Mouse (Mus musculus) MEL (cell line): ENCODE results near the gene Tmem164. TPM values are rescaled to one million over a fixed set of nuclear protein-coding genes. Genes with fewer than 3 reads are reported as not detected.
A peak's percentile ranks its signal among the peaks of the same experiment; 100 is the strongest.

ENCODE experiments used
- DNase-seq: peaks from one replicate; pipeline ENCODE4 v3.0.0; 2011; ENCODE audit warnings: low read depth, low spot score
- H3K27ac ChIP-seq: 2 replicates; pipeline ENCODE4 v1.5.1; 2012; ENCODE audit warnings: low read depth, mild to moderate bottlenecking, control low read depth, low read length, moderate library complexity; ENCODE audit not compliant: control insufficient read depth
- H3K27me3 ChIP-seq, 2 experiments: fragments of 150-350 bp in 1 of 2; sonication (generic) in 1 of 2; 2 replicates each; pipeline ENCODE4 v1.6.1; 2012; ENCODE audit warnings: low read length in 2 of 2, mild to moderate bottlenecking in 2 of 2, improper control_type of control experiment in 1 of 2, moderate library complexity in 1 of 2; ENCODE audit not compliant: insufficient read depth in 2 of 2, control insufficient read depth in 1 of 2
- H3K36me3 ChIP-seq, 2 experiments: 2 replicates each; pipeline ENCODE4 v1.6.1; 2012 to 2014; ENCODE audit warnings: low read length in 2 of 2, improper control_type of control experiment in 1 of 2, inconsistent platforms in 1 of 2, mild to moderate bottlenecking in 1 of 2; ENCODE audit not compliant: insufficient read depth in 2 of 2, control insufficient read depth in 1 of 2
- H3K4me1 ChIP-seq, 2 experiments: fragments of 150-350 bp in 1 of 2; sonication (generic) in 1 of 2; 2 replicates each; pipeline ENCODE4 v1.6.1; 2012; ENCODE audit warnings: low read length in 2 of 2, improper control_type of control experiment in 1 of 2, mild to moderate bottlenecking in 1 of 2; ENCODE audit not compliant: insufficient read depth in 2 of 2, control insufficient read depth in 1 of 2
- H3K4me3 ChIP-seq, 2 experiments: fragments of 150-350 bp in 1 of 2; sonication (generic) in 1 of 2; 2 replicates each; pipeline ENCODE4 v1.5.1; 2012; ENCODE audit warnings: low read depth in 2 of 2, low read length in 2 of 2, mild to moderate bottlenecking in 2 of 2, moderate library complexity in 2 of 2, control low read depth in 1 of 2, improper control_type of control experiment in 1 of 2; ENCODE audit not compliant: control insufficient read depth in 1 of 2, insufficient read depth in 1 of 2
- H3K79me2 ChIP-seq: 2 replicates; pipeline ENCODE4 v1.6.1; 2012; ENCODE audit warnings: mild to moderate bottlenecking, low read length, moderate library complexity; ENCODE audit not compliant: control insufficient read depth, poor library complexity, insufficient read depth
- H3K9ac ChIP-seq: 2 replicates; pipeline ENCODE4 v1.6.1; 2012; ENCODE audit warnings: low read depth, mild to moderate bottlenecking, control low read depth, low read length, moderate library complexity; ENCODE audit not compliant: control insufficient read depth, poor library complexity, severe bottlenecking
- H3K9me3 ChIP-seq: fragments of 150-350 bp; sonication (generic); replicated peaks from 2 replicates; pipeline ENCODE4 v1.6.1; 2012; ENCODE audit warnings: mild to moderate bottlenecking, low read length, improper control_type of control experiment, moderate library complexity; ENCODE audit not compliant: insufficient read depth
- BHLHE40 ChIP-seq: IDR thresholded peaks from 2 replicates; pipeline ENCODE4 v1.6.1; 2012; ENCODE audit warnings: low read depth, mild to moderate bottlenecking, inconsistent platforms, low read length, improper control_type of control experiment, borderline replicate concordance
- CHD1 ChIP-seq: IDR thresholded peaks from 2 replicates; pipeline ENCODE4 v1.6.1; 2012; ENCODE audit warnings: low read depth, mild to moderate bottlenecking, inconsistent platforms, low read length, improper control_type of control experiment
- CHD2 ChIP-seq: IDR thresholded peaks from 2 replicates; pipeline ENCODE4 v1.6.1; 2011; ENCODE audit warnings: low read length, improper control_type of control experiment
- CTCF ChIP-seq, 3 experiments: IDR thresholded peaks in 2 of 3; conservative IDR thresholded peaks in 1 of 3; 2 replicates each; pipeline ENCODE4 v1.5.1; 2011 to 2012; ENCODE audit warnings: low read length in 3 of 3, low read depth in 2 of 3, mild to moderate bottlenecking in 2 of 3, improper control_type of control experiment in 1 of 3, inconsistent platforms in 1 of 3, mixed read lengths in 1 of 3, moderate library complexity in 1 of 3; ENCODE audit not compliant: control insufficient read depth in 1 of 3, insufficient read depth in 1 of 3, poor library complexity in 1 of 3, severe bottlenecking in 1 of 3
- E2F4 ChIP-seq: IDR thresholded peaks from 2 replicates; pipeline ENCODE4 v1.6.1; 2011; ENCODE audit warnings: low read depth, low read length, improper control_type of control experiment, borderline replicate concordance
- ELF1 ChIP-seq: IDR thresholded peaks from 2 replicates; pipeline ENCODE4 v1.6.1; 2014; ENCODE audit warnings: low read depth, mild to moderate bottlenecking, inconsistent platforms, low read length, improper control_type of control experiment, moderate library complexity
- EP300 ChIP-seq, 2 experiments: IDR thresholded peaks; 2 replicates each; pipeline ENCODE4 v1.6.1; 2011; ENCODE audit warnings: improper control_type of control experiment in 2 of 2, low read length in 2 of 2, low read depth in 1 of 2, mild to moderate bottlenecking in 1 of 2
- ETS1 ChIP-seq: IDR thresholded peaks from 2 replicates; pipeline ENCODE4 v1.6.1; 2012; ENCODE audit warnings: low read depth, mild to moderate bottlenecking, inconsistent platforms, low read length, improper control_type of control experiment, moderate library complexity
- GABPA ChIP-seq: IDR thresholded peaks from 2 replicates; pipeline ENCODE4 v1.6.1; 2012; ENCODE audit warnings: low read depth, mild to moderate bottlenecking, inconsistent platforms, low read length, improper control_type of control experiment, moderate library complexity
- GATA1 ChIP-seq: IDR thresholded peaks from 2 replicates; pipeline ENCODE4 v1.6.1; 2011; ENCODE audit warnings: low read depth, low read length, improper control_type of control experiment
- HCFC1 ChIP-seq: IDR thresholded peaks from 2 replicates; pipeline ENCODE4 v1.6.1; 2012; ENCODE audit warnings: low read depth, mild to moderate bottlenecking, inconsistent platforms, low read length, improper control_type of control experiment, moderate library complexity
- JUND ChIP-seq: IDR thresholded peaks from 2 replicates; pipeline ENCODE4 v1.6.1; 2011; ENCODE audit warnings: low read depth, mild to moderate bottlenecking, improper control_type of control experiment, low read length
- KAT2A ChIP-seq: conservative IDR thresholded peaks from 2 replicates; pipeline ENCODE4 v1.6.1; 2012; ENCODE audit warnings: low read depth, low read length, improper control_type of control experiment, inconsistent platforms
- MAFK ChIP-seq: IDR thresholded peaks from 2 replicates; pipeline ENCODE4 v1.6.1; 2011; ENCODE audit warnings: low read depth, mild to moderate bottlenecking, low read length, improper control_type of control experiment, borderline replicate concordance
- MAX ChIP-seq: IDR thresholded peaks from 2 replicates; pipeline ENCODE4 v1.6.1; 2011; ENCODE audit warnings: low read length, improper control_type of control experiment
- MAZ ChIP-seq: IDR thresholded peaks from 2 replicates; pipeline ENCODE4 v1.6.1; 2012; ENCODE audit warnings: low read depth, mild to moderate bottlenecking, inconsistent platforms, low read length, improper control_type of control experiment
- MEF2A ChIP-seq: IDR thresholded peaks from 2 replicates; pipeline ENCODE4 v1.6.1; 2014; ENCODE audit warnings: low read depth, mild to moderate bottlenecking, inconsistent platforms, low read length, improper control_type of control experiment; ENCODE audit not compliant: poor library complexity, insufficient replicate concordance, severe bottlenecking; ENCODE audit errors: extremely low read depth
- MXI1 ChIP-seq: IDR thresholded peaks from 2 replicates; pipeline ENCODE4 v1.6.1; 2011; ENCODE audit warnings: mild to moderate bottlenecking, low read depth, low read length, improper control_type of control experiment
- MYC ChIP-seq: IDR thresholded peaks from 2 replicates; pipeline ENCODE4 v1.6.1; 2011; ENCODE audit warnings: low read depth, mild to moderate bottlenecking, low read length, improper control_type of control experiment, moderate library complexity
- NELFE ChIP-seq: IDR thresholded peaks from 2 replicates; pipeline ENCODE4 v1.6.1; 2011; ENCODE audit warnings: low read depth, low read length, improper control_type of control experiment
- NRF1 ChIP-seq: IDR thresholded peaks from 2 replicates; pipeline ENCODE4 v1.6.1; 2014; ENCODE audit warnings: low read depth, mild to moderate bottlenecking, inconsistent platforms, low read length, improper control_type of control experiment, moderate library complexity; ENCODE audit not compliant: poor library complexity, insufficient read depth, severe bottlenecking
- POLR2A ChIP-seq, 2 experiments: IDR thresholded peaks; 2 replicates each; pipeline ENCODE4 v1.6.1; 2011 to 2012; ENCODE audit warnings: low read length in 2 of 2, mild to moderate bottlenecking in 2 of 2, control low read depth in 1 of 2, improper control_type of control experiment in 1 of 2, low read depth in 1 of 2, moderate library complexity in 1 of 2; ENCODE audit not compliant: control insufficient read depth in 1 of 2, insufficient read depth in 1 of 2, poor library complexity in 1 of 2
- POLR2AphosphoS2 ChIP-seq: IDR thresholded peaks from 2 replicates; pipeline ENCODE4 v1.6.1; 2011; ENCODE audit warnings: low read length, improper control_type of control experiment
- POLR2AphosphoS5 ChIP-seq: IDR thresholded peaks from 2 replicates; pipeline ENCODE4 v1.6.1; 2012; ENCODE audit warnings: low read depth, borderline replicate concordance, mild to moderate bottlenecking, inconsistent platforms, low read length, moderate library complexity, mixed read lengths
- RAD21 ChIP-seq: IDR thresholded peaks from 2 replicates; pipeline ENCODE4 v1.6.1; 2011; ENCODE audit warnings: mild to moderate bottlenecking, low read depth, low read length, improper control_type of control experiment
- RCOR1 ChIP-seq: IDR thresholded peaks from 2 replicates; pipeline ENCODE4 v1.6.1; 2012; ENCODE audit warnings: low read depth, mild to moderate bottlenecking, inconsistent platforms, low read length, improper control_type of control experiment
- SMC3 ChIP-seq: IDR thresholded peaks from 2 replicates; pipeline ENCODE4 v1.6.1; 2011; ENCODE audit warnings: low read depth, low read length, improper control_type of control experiment
- TAL1 ChIP-seq: IDR thresholded peaks from 2 replicates; pipeline ENCODE4 v1.6.1; 2012; ENCODE audit warnings: mild to moderate bottlenecking, inconsistent platforms, low read length, moderate library complexity, mixed read lengths
- TBP ChIP-seq: IDR thresholded peaks from 2 replicates; pipeline ENCODE4 v1.8.0; 2011; ENCODE audit warnings: low read depth, low read length, improper control_type of control experiment
- TCF12 ChIP-seq: IDR thresholded peaks from 2 replicates; pipeline ENCODE4 v1.6.1; 2014; ENCODE audit warnings: low read depth, mild to moderate bottlenecking, inconsistent platforms, low read length, improper control_type of control experiment, moderate library complexity
- UBTF ChIP-seq: IDR thresholded peaks from 2 replicates; pipeline ENCODE4 v1.6.1; 2012; ENCODE audit warnings: low read depth, mild to moderate bottlenecking, inconsistent platforms, low read length, improper control_type of control experiment, moderate library complexity, borderline replicate concordance; ENCODE audit not compliant: insufficient read depth
- USF2 ChIP-seq, 2 experiments: IDR thresholded peaks; 2 replicates each; pipeline ENCODE4 v1.6.1; 2011 to 2012; ENCODE audit warnings: improper control_type of control experiment in 2 of 2, low read length in 2 of 2, borderline replicate concordance in 1 of 2, inconsistent platforms in 1 of 2, low read depth in 1 of 2, mild to moderate bottlenecking in 1 of 2; ENCODE audit not compliant: insufficient read depth in 1 of 2
- ZC3H11A ChIP-seq: IDR thresholded peaks from 2 replicates; pipeline ENCODE4 v1.6.1; 2012; ENCODE audit warnings: low read depth, mild to moderate bottlenecking, inconsistent platforms, low read length, improper control_type of control experiment
- ZKSCAN1 ChIP-seq: IDR thresholded peaks from 2 replicates; pipeline ENCODE4 v1.6.1; 2012; ENCODE audit warnings: low read depth, mild to moderate bottlenecking, inconsistent platforms, low read length, improper control_type of control experiment, moderate library complexity
- ZMIZ1 ChIP-seq: IDR thresholded peaks from 2 replicates; pipeline ENCODE4 v1.6.1; 2012; ENCODE audit warnings: low read depth, mild to moderate bottlenecking, inconsistent platforms, low read length, improper control_type of control experiment, moderate library complexity
- ZNF384 ChIP-seq: IDR thresholded peaks from 2 replicates; pipeline ENCODE4 v1.6.1; 2012; ENCODE audit warnings: low read depth, mild to moderate bottlenecking, inconsistent platforms, low read length, improper control_type of control experiment
- polyA plus RNA-seq, 2 experiments: library from polyadenylated mRNA; stranded (reverse) in 1 of 2; unstranded in 1 of 2; fragments of >175 nt in 1 of 2; fragments of >200 nt in 1 of 2; gene quantifications; 2 replicates each; pipeline versions ENCODE4 v1.2.1 to v1.2.4; 2012; ENCODE audit warnings: low replicate concordance in 2 of 2, low read depth in 1 of 2; ENCODE audit not compliant: insufficient read length in 2 of 2, insufficient read depth in 1 of 2, missing spikeins in 1 of 2
- total RNA-seq: library from RNA; depleted of rRNA; stranded (reverse); fragments of 300-350 nt; gene quantifications from 2 replicates; pipeline ENCODE4 v1.2.3, GENCODE M21; 2012

The Tmem164 gene
- total and polyA plus RNA-seq, 3 experiments, result 34.3 to 92.4 (median 72.8) TPM

- Histone ChIP-seq H3K4me3 (peak overlapping the region; percentile 69 to 71), H3K36me3 (peaks cover 0 to 38% of the 10 kb centered on the region in 2 experiments; a peak in 2 of 4 replicates), H3K9ac (peak overlapping the region; percentile 89), H3K9me3 (no peaks in the 10 kb centered on the region), H3K4me1 (peaks cover 8 to 40% of the 10 kb centered on the region in 2 experiments), H3K79me2 (peaks cover 31% of the 10 kb centered on the region), H3K27ac (peak overlapping the region; percentile 98), H3K27me3 (no peaks in the 10 kb centered on the region)
- DNase-seq, result peak; percentile 85
- TF ChIP-seq HCFC1 (no peak), ZKSCAN1 (no peak), NRF1 (no peak), GATA1 (peak; percentile 61; the same call in 1 of the 2 replicates), TAL1 (no peak), MAFK (no peak), ZNF384 (no peak), ELF1 (no peak), GABPA (no peak), UBTF (no peak), E2F4 (no peak), MXI1 (peak; percentile 75), POLR2AphosphoS2 (no peak), BHLHE40 (peak; percentile 76; the same call in 1 of the 2 replicates), MAZ (no peak), NELFE (peak; percentile 42), TCF12 (no peak), CHD1 (no peak), USF2 (IDR thresholded peaks at IDR 0.05; ENCODE audit: borderline replicate concordance in 1 of 2, insufficient read depth in 1 of 2, low read depth in 1 of 2, low read length in 2 of 2) (peak in 1 of 2 experiments; percentile 65; a peak in 2 of 4 replicates), MYC (peak; percentile 91), JUND (no peak), TBP (peak; percentile 74; the same call in 1 of the 2 replicates), POLR2AphosphoS5 (no peak), EP300 (IDR thresholded peaks at IDR 0.05; ENCODE audit: low read depth in 1 of 2, low read length in 2 of 2) (peak; percentile 20 to 48; a peak in 2 of 4 replicates), KAT2A (no peak), MEF2A (no peak), ETS1 (peak; percentile 65; the same call in 1 of the 2 replicates), RAD21 (no peak), MAX (peak; percentile 85), ZMIZ1 (no peak; the same call in 1 of the 2 replicates), SMC3 (no peak), POLR2A (IDR thresholded peaks at IDR 0.05; ENCODE audit: control insufficient read depth in 1 of 2, insufficient read depth in 1 of 2, low read depth in 1 of 2, low read length in 2 of 2, poor library complexity in 1 of 2) (no peak; a peak in 1 of 4 replicates), CHD2 (no peak), RCOR1 (no peak), ZC3H11A (no peak), CTCF (IDR thresholded peaks at IDR 0.05 in 2 of 3, conservative IDR thresholded peaks at IDR 0.05 in 1 of 3; ENCODE audit: control insufficient read depth in 1 of 3, insufficient read depth in 1 of 3, low read depth in 2 of 3, low read length in 3 of 3, poor library complexity in 1 of 3, severe bottlenecking in 1 of 3) (no peak)
Observed at GRCm38 (mm10) chrX:142679502-142680250, 1.5 kb upstream of the Tmem164 start.
